Mouse (Mus musculus): ENCODE data around the gene Rpl18a. TPM values are rescaled to one million over a fixed set of nuclear protein-coding genes. Genes with fewer than 3 reads are reported as not detected.

The Rpl18a gene
- polyA plus RNA-seq, 1 experiment = 5,695 TPM

DNA sequence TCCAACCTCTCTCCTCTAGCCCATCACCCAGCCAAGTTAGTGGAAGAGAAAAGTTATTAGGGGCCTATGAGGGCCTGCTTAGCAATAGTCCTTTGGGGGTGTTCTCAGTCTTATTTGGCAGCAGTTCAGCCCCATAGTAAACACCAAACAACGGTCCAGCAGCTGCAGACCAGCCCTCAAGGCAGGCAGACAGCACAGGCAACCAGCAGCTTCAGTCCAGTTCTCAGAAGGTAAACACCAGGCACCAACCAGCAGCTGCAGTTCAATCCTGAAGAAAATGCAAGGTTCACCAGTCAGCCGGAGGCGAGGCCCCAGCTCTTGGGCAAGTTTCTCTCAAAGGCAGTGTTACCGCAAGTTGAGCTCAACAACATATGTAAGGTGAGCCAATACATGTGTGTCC, 35.8 kb upstream of the Rpl18a start:
- H3K4me3 ChIP-seq = no peak overlapping the region
- no peak overlapping the region for H3ac ChIP-seq (ENCODE audit: control insufficient read depth, insufficient read length)
- H3K36me3 ChIP-seq (ENCODE audit: control insufficient read depth, insufficient read depth) = no peaks in the 10 kb centered on the region
- H3K4me2 ChIP-seq (ENCODE audit: low read depth) = no peak overlapping the region
- H3K79me2 ChIP-seq (ENCODE audit: control insufficient read depth, insufficient read depth) = no peaks in the 10 kb centered on the region
- no peak for TF ChIP-seq TCF3 (IDR thresholded peaks at IDR 0.05; ENCODE audit: insufficient read length, low read depth)
- no peak for TF ChIP-seq POLR2A (IDR thresholded peaks at IDR 0.05; ENCODE audit: insufficient read length, low read depth)
- no peak for TF ChIP-seq E2F4 (IDR thresholded peaks at IDR 0.05; ENCODE audit: insufficient read depth)
- TF ChIP-seq SRF (IDR thresholded peaks at IDR 0.05; ENCODE audit: control insufficient read depth, insufficient read length, low read depth) = no peak
- no peak for TF ChIP-seq REST (IDR thresholded peaks at IDR 0.05; ENCODE audit: insufficient read depth, insufficient read length)
- no peak for TF ChIP-seq MYOD1 (IDR thresholded peaks at IDR 0.05; ENCODE audit: control insufficient read depth in 1 of 3, insufficient read length in 2 of 3, low read depth in 2 of 3)
- TF ChIP-seq CEBPB (IDR thresholded peaks at IDR 0.05; ENCODE audit: insufficient read depth, poor library complexity, severe bottlenecking) = no peak
- no peak for TF ChIP-seq POLR2AphosphoS2 (IDR thresholded peaks at IDR 0.05; ENCODE audit: insufficient read length, low read depth)
- no peak for TF ChIP-seq TCF12 (IDR thresholded peaks at IDR 0.05; ENCODE audit: insufficient read depth, poor library complexity, severe bottlenecking)
- TF ChIP-seq USF1 (IDR thresholded peaks at IDR 0.05; ENCODE audit: low read depth) = no peak
- TF ChIP-seq MAX (IDR thresholded peaks at IDR 0.05; ENCODE audit: low read depth) = no peak
- no peak for TF ChIP-seq MYOG (IDR thresholded peaks at IDR 0.05; ENCODE audit: control insufficient read depth in 1 of 3, insufficient read depth in 1 of 3, insufficient read length in 2 of 3, low read depth in 2 of 3)
- H3K27me3 ChIP-seq (ENCODE audit: control insufficient read depth, insufficient read depth, insufficient read length) = peaks cover 22% of the 10 kb centered on the region

DNA sequence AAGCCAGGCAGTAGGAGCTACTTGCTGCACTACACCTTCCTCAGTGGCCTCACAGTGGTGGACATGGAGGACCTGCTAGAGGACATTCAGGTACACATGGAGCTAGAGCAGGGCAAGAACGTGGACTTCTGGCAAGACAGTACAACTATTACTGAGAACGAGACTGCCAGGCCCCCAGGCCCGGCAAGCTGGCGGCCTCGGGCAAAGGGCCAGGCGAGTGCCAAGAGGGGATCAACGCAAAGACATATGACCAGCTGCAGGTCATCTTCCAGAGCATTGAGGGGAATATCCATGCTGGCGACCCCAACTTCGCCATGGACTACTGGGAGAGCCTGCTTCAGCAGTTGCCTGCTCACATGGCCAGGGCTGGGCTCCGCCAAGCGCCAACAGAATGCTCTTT, 34.5 kb upstream of the Rpl18a start:
- Histone ChIP-seq H3K4me2 (ENCODE audit: low read depth) (no peak overlapping the region), H3K79me2 (ENCODE audit: control insufficient read depth, insufficient read depth) (no peaks in the 10 kb centered on the region), H3K27me3 (ENCODE audit: control insufficient read depth, insufficient read depth, insufficient read length) (peaks cover 18% of the 10 kb centered on the region), H3ac (ENCODE audit: control insufficient read depth, insufficient read length) (no peak overlapping the region), H3K36me3 (ENCODE audit: control insufficient read depth, insufficient read depth) (no peaks in the 10 kb centered on the region), H3K4me3 (no peak overlapping the region)
- TF ChIP-seq MYOD1 (IDR thresholded peaks at IDR 0.05; ENCODE audit: control insufficient read depth in 1 of 3, insufficient read length in 2 of 3, low read depth in 2 of 3) (no peak), SRF (IDR thresholded peaks at IDR 0.05; ENCODE audit: control insufficient read depth, insufficient read length, low read depth) (no peak), TCF12 (IDR thresholded peaks at IDR 0.05; ENCODE audit: insufficient read depth, poor library complexity, severe bottlenecking) (no peak), MAX (IDR thresholded peaks at IDR 0.05; ENCODE audit: low read depth) (no peak), POLR2A (IDR thresholded peaks at IDR 0.05; ENCODE audit: insufficient read length, low read depth) (no peak), POLR2AphosphoS2 (IDR thresholded peaks at IDR 0.05; ENCODE audit: insufficient read length, low read depth) (no peak), REST (IDR thresholded peaks at IDR 0.05; ENCODE audit: insufficient read depth, insufficient read length) (no peak), USF1 (IDR thresholded peaks at IDR 0.05; ENCODE audit: low read depth) (no peak), CEBPB (IDR thresholded peaks at IDR 0.05; ENCODE audit: insufficient read depth, poor library complexity, severe bottlenecking) (no peak), TCF3 (IDR thresholded peaks at IDR 0.05; ENCODE audit: insufficient read length, low read depth) (no peak), MYOG (IDR thresholded peaks at IDR 0.05; ENCODE audit: control insufficient read depth in 1 of 3, insufficient read depth in 1 of 3, insufficient read length in 2 of 3, low read depth in 2 of 3) (no peak), E2F4 (IDR thresholded peaks at IDR 0.05; ENCODE audit: insufficient read depth) (no peak)

GRCm38 (mm10) chr8:70928778-70929322, 31.6 kb upstream of the Rpl18a start:
- H3K4me3 ChIP-seq = no peak overlapping the region

GRCm38 (mm10) chr8:70928096-70928495, 30.9 kb upstream of the Rpl18a start:
- Histone ChIP-seq H3K36me3 (ENCODE audit: control insufficient read depth, insufficient read depth) (no peaks in the 10 kb centered on the region), H3ac (ENCODE audit: control insufficient read depth, insufficient read length) (no peak overlapping the region)

More at GRCm38 (mm10) chr8:70928778-70929322, 31.6 kb upstream of the Rpl18a start:
- TF ChIP-seq E2F4 (IDR thresholded peaks at IDR 0.05; ENCODE audit: insufficient read depth) = no peak
- TF ChIP-seq USF1 (IDR thresholded peaks at IDR 0.05; ENCODE audit: low read depth) = no peak
- TF ChIP-seq SRF (IDR thresholded peaks at IDR 0.05; ENCODE audit: control insufficient read depth, insufficient read length, low read depth) = no peak
- TF ChIP-seq MYOG (IDR thresholded peaks at IDR 0.05; ENCODE audit: control insufficient read depth in 1 of 3, insufficient read depth in 1 of 3, insufficient read length in 2 of 3, low read depth in 2 of 3) = no peak
- TF ChIP-seq MYOD1 (IDR thresholded peaks at IDR 0.05; ENCODE audit: control insufficient read depth in 1 of 3, insufficient read length in 2 of 3, low read depth in 2 of 3) = no peak
- no peak for TF ChIP-seq POLR2AphosphoS2 (IDR thresholded peaks at IDR 0.05; ENCODE audit: insufficient read length, low read depth)
- TF ChIP-seq POLR2A (IDR thresholded peaks at IDR 0.05; ENCODE audit: insufficient read length, low read depth) = no peak
- Histone ChIP-seq H3K79me2 (ENCODE audit: control insufficient read depth, insufficient read depth) (no peaks in the 10 kb centered on the region), H3K4me2 (ENCODE audit: low read depth) (no peak overlapping the region), H3ac (ENCODE audit: control insufficient read depth, insufficient read length) (no peak overlapping the region), H3K36me3 (ENCODE audit: control insufficient read depth, insufficient read depth) (no peaks in the 10 kb centered on the region), H3K27me3 (ENCODE audit: control insufficient read depth, insufficient read depth, insufficient read length) (no peaks in the 10 kb centered on the region)

More at GRCm38 (mm10) chr8:70928096-70928495, 30.9 kb upstream of the Rpl18a start:
- no peak overlapping the region for H3K4me3 ChIP-seq
- no peaks in the 10 kb centered on the region for H3K27me3 ChIP-seq (ENCODE audit: control insufficient read depth, insufficient read depth, insufficient read length)
- no peak overlapping the region for H3K4me2 ChIP-seq (ENCODE audit: low read depth)
- no peaks in the 10 kb centered on the region for H3K79me2 ChIP-seq (ENCODE audit: control insufficient read depth, insufficient read depth)
- no peak for TF ChIP-seq REST (IDR thresholded peaks at IDR 0.05; ENCODE audit: insufficient read depth, insufficient read length)
- no peak for TF ChIP-seq CEBPB (IDR thresholded peaks at IDR 0.05; ENCODE audit: insufficient read depth, poor library complexity, severe bottlenecking)
- no peak for TF ChIP-seq POLR2AphosphoS2 (IDR thresholded peaks at IDR 0.05; ENCODE audit: insufficient read length, low read depth)
- TF ChIP-seq USF1 (IDR thresholded peaks at IDR 0.05; ENCODE audit: low read depth) = no peak
- TF ChIP-seq SRF (IDR thresholded peaks at IDR 0.05; ENCODE audit: control insufficient read depth, insufficient read length, low read depth) = no peak
- no peak for TF ChIP-seq MAX (IDR thresholded peaks at IDR 0.05; ENCODE audit: low read depth)
- TF ChIP-seq MYOG (IDR thresholded peaks at IDR 0.05; ENCODE audit: control insufficient read depth in 1 of 3, insufficient read depth in 1 of 3, insufficient read length in 2 of 3, low read depth in 2 of 3) = peak; percentile 91 to 96 (median 94)
- TF ChIP-seq TCF3 (IDR thresholded peaks at IDR 0.05; ENCODE audit: insufficient read length, low read depth) = peak; percentile 97
- peak; percentile 90 to 97 (median 95) for TF ChIP-seq MYOD1 (IDR thresholded peaks at IDR 0.05; ENCODE audit: control insufficient read depth in 1 of 3, insufficient read length in 2 of 3, low read depth in 2 of 3)
- no peak for TF ChIP-seq POLR2A (IDR thresholded peaks at IDR 0.05; ENCODE audit: insufficient read length, low read depth)
- no peak for TF ChIP-seq E2F4 (IDR thresholded peaks at IDR 0.05; ENCODE audit: insufficient read depth)
- peak; percentile 91 for TF ChIP-seq TCF12 (IDR thresholded peaks at IDR 0.05; ENCODE audit: insufficient read depth, poor library complexity, severe bottlenecking)
